Mouse (Mus musculus) heart, embryonic 14.5 days (tissue): ENCODE results near the gene Gm8300. TPM values are rescaled to one million over a fixed set of nuclear protein-coding genes. Genes with fewer than 3 reads are reported as not detected.
"Not testable (repeated sequence)": the region's sequence is repeated elsewhere in the genome, so short reads cannot be mapped to it uniquely, and the experiment has no call there.

Experiments used
- ATAC-seq: fragments of 200-750 bp; cut with Nextera tagmentation; 2 replicates; pipeline ENCODE4 v1.8.0; 2017; ENCODE audit warnings: low read depth, moderate TSS enrichment; ENCODE audit not compliant: insufficient number of reproducible peaks, insufficient read depth, low FRiP score
- H3K27ac ChIP-seq, 2 experiments: fragments of 200-500 bp in 1 of 2; fragments of 300-500 bp in 1 of 2; sonication (generic) in 1 of 2; replicated peaks in 1 of 2; 2 replicates each; pipeline ENCODE4 v1.5.1; 2012 to 2014; ENCODE audit warnings: low read depth in 2 of 2, low read length in 2 of 2, control low read depth in 1 of 2, mild to moderate bottlenecking in 1 of 2, mixed read lengths in 1 of 2; ENCODE audit not compliant: control insufficient read depth in 1 of 2, insufficient read depth in 1 of 2
- H3K27me3 ChIP-seq: fragments of 300-500 bp; sonication (generic); 2 replicates; pipeline ENCODE4 v1.6.1; 2014; ENCODE audit warnings: mild to moderate bottlenecking, low read length, control low read depth; ENCODE audit not compliant: control insufficient read depth, insufficient read depth
- H3K36me3 ChIP-seq: fragments of 300-500 bp; sonication (generic); 2 replicates; pipeline ENCODE4 v1.6.1; 2014; ENCODE audit warnings: mild to moderate bottlenecking, control low read depth, low read length, mixed read lengths; ENCODE audit not compliant: control insufficient read depth, insufficient read depth
- H3K4me1 ChIP-seq, 2 experiments: fragments of 200-500 bp in 1 of 2; fragments of 300-500 bp in 1 of 2; sonication (generic) in 1 of 2; 2 replicates each; pipeline ENCODE4 v1.6.1; 2012 to 2014; ENCODE audit warnings: low read length in 2 of 2, control low read depth in 1 of 2, mixed read lengths in 1 of 2; ENCODE audit not compliant: control insufficient read depth in 2 of 2, insufficient read depth in 2 of 2
- H3K4me2 ChIP-seq: fragments of 300-500 bp; sonication (generic); 2 replicates; pipeline ENCODE4 v1.6.1; 2014; ENCODE audit warnings: mild to moderate bottlenecking, low read length
- H3K4me3 ChIP-seq, 2 experiments: fragments of 200-500 bp in 1 of 2; fragments of 300-500 bp in 1 of 2; sonication (generic) in 1 of 2; 2 replicates each; pipeline ENCODE4 v1.5.1; 2012 to 2014; ENCODE audit warnings: low read length in 2 of 2, mild to moderate bottlenecking in 2 of 2, control low read depth in 1 of 2, low read depth in 1 of 2, moderate library complexity in 1 of 2; ENCODE audit not compliant: control insufficient read depth in 1 of 2, insufficient read depth in 1 of 2
- H3K9ac ChIP-seq: fragments of 300-500 bp; sonication (generic); 2 replicates; pipeline ENCODE4 v1.6.1; 2014; ENCODE audit warnings: mild to moderate bottlenecking, low read length
- H3K9me3 ChIP-seq: fragments of 300-500 bp; sonication (generic); 2 replicates; pipeline ENCODE4 v1.6.1; 2016; ENCODE audit warnings: low read length, control low read depth; ENCODE audit not compliant: control insufficient read depth
- WGBS: fragments of 180-500 bp; shearing (Covaris S2); extraction: QIAGEN DNeasy Blood & Tissue Kit; methylation state at CpG from one replicate; pipeline ENCODE4 v1.1.7; 2014; 5-methylcytosine and 5-hydroxymethylcytosine counted together
- polyA plus RNA-seq: library from polyadenylated mRNA; unstranded; fragments of >200 nt; fragmentation: Nextera tagmentation; extraction: Ambion mirVana; gene quantifications from 2 replicates; pipeline ENCODE4 v1.2.1, GENCODE M21; 2014

Gm8300 gene
- polyA plus RNA-seq, 1 experiment from 2014 or later = not detected

DNA sequence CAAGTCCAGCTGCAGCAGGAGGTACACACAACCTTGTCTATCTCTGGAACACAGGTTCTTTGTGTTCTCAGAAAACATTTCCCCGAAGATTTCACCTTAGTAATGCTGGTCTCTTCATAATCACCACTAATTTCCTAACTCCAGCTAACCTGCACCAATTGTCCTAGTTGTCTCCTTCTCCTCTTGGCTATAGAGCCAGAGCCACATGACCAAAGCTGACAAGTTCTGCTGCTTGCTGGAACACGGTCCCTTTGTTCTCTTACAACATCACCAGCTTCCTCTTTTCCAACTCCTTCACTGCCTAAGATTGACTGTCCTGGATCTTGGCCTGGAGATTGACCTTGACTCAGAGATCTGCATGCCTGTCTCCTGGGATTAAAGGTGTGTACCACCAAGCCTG, 25.4 kb upstream of the Gm8300 start:
- H3K4me1 ChIP-seq = not testable (repeated sequence)
- 56% methylated on average over 2 of the region's 2 CpGs for WGBS

DNA sequence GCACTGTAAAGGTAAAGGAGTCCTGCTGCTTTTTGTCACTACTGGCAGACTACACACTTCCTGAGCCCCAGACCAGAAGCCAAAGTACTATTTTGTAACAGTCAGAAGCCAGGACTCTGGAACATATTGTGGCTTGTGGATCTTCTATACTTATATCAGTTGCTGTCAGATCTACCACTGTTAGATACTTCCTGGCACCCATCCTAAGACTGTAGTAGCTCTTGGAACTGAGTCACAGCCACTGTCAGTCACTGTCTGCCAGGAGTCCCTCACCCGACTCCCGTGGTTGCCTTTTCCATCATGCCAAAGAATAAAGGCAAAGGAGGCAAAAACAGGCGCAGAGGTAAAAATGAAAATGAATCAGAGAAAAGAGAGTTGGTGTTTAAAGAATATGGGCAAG, 19.7 kb upstream of the Gm8300 start, which contains the start of gene Gm5788:
Gm5788 (plus strand) TSS at position 301 of the 400 bp plus-strand sequence.
- H3K27me3 ChIP-seq, H3K4me2 ChIP-seq, H3K27ac ChIP-seq, H3K4me3 ChIP-seq, H3K4me1 ChIP-seq, H3K36me3 ChIP-seq, H3K9me3 ChIP-seq, H3K9ac ChIP-seq, ATAC-seq: not testable (repeated sequence)
- 82% methylated on average over 3 of the region's 3 CpGs for WGBS

More for the DNA sequence above, 25.4 kb upstream of the Gm8300 start:
- H3K4me2 ChIP-seq, H3K9me3 ChIP-seq, H3K27ac ChIP-seq, H3K36me3 ChIP-seq, H3K27me3 ChIP-seq, ATAC-seq, H3K4me3 ChIP-seq, H3K9ac ChIP-seq: not testable (repeated sequence)

DNA sequence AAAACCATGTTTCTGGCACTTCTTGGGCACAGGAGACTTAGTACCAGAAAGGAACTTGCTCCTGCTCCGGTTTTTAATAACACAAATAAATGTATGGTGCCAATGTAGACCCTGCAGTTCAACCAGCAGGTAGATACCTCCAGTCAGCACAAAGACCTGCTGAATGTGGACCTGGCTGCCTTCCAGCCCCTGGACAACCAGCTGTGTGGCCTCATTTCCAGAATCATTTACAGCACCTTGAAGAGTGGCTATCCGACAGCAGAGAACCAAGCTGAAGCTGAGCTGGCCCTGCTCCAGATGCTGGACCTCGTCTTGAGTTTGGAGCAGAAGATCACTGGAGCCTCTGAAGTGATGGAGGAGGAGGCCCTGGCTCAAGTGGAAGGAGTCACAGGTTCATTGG, 5.5 kb downstream of the Gm8300 start:
- not testable (repeated sequence) for H3K27me3 ChIP-seq, H3K36me3 ChIP-seq, H3K9ac ChIP-seq, ATAC-seq, H3K9me3 ChIP-seq, H3K27ac ChIP-seq, H3K4me1 ChIP-seq, H3K4me3 ChIP-seq, H3K4me2 ChIP-seq
- 62% methylated on average over 3 of the region's 3 CpGs for WGBS

DNA sequence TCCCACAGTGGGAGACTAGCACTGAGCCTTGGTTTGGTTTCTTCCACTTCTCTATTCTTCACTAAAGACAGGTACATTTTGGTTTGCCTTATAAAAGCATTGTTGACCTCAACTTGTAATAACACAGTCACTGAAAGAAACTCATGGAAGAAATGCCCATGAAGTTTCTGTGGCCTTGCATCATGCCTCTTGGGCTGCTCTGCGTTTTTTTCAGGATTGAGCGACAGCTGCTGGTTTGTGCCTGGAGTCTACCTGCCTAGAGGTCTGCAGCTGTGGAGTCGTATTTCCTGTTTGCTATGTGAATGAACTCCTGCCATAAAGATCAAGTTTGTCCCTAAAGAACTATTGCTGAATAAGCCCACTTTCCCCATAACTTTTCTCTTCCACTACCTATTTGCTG, 29.8 kb downstream of the Gm8300 start:
- WGBS = 71% methylated on average over 3 of the region's 3 CpGs

DNA sequence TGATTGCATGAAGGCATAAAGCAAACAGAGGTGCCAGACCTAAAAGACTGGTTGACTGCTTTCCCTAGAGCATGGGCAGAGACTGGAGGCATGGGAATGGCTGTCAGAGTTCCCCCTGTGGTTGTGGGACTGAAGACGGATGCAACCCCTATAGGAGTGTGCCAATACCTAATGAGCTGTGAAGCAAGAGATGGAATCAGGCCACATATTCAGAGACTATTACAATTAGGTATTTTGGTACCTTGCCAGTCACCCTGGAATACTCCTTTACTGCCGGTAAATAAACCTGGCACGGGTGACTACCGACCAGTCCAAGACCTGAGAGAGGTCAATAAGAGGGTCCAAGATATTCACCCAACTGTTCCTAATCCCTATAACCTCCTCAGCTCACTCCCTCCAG, 36.5 kb downstream of the Gm8300 start:
- H3K9me3 ChIP-seq, H3K27ac ChIP-seq, H3K36me3 ChIP-seq, H3K27me3 ChIP-seq, ATAC-seq, H3K4me2 ChIP-seq, H3K9ac ChIP-seq, H3K4me3 ChIP-seq, H3K4me1 ChIP-seq: not testable (repeated sequence)
- 80% methylated on average over 4 of the region's 4 CpGs for WGBS

More for the DNA sequence above, 29.8 kb downstream of the Gm8300 start:
- Histone ChIP-seq H3K9ac (no peak overlapping the region), H3K36me3 (no peaks in the 10 kb centered on the region), H3K27me3 (no peaks in the 10 kb centered on the region), H3K4me1 (no peaks in the 10 kb centered on the region), H3K4me2 (no peak overlapping the region), H3K27ac (no peak overlapping the region), H3K4me3 (no peak overlapping the region), H3K9me3 (no peaks in the 10 kb centered on the region)
- ATAC-seq = no peak

Other genes starting within 250 kb of the Gm8300 start
- gene Vipas39, start 248.1 kb upstream of the Gm8300 start, polyA plus RNA-seq = 39.2 and 40.0 TPM in 2 replicates
- 150 and 167 TPM in 2 replicates for gene Ahsa1, start 247.8 kb upstream of the Gm8300 start, polyA plus RNA-seq
- 0.46 and 0.70 TPM in 2 replicates for gene Ism2, start 214.6 kb upstream of the Gm8300 start, polyA plus RNA-seq
- gene Sptlc2, start 126.0 kb upstream of the Gm8300 start, polyA plus RNA-seq = 69.1 and 79.3 TPM in 2 replicates
- 248 and 265 TPM in 2 replicates for gene Slirp, start 70.4 kb upstream of the Gm8300 start, polyA plus RNA-seq
- gene Alkbh1, start 70.3 kb upstream of the Gm8300 start, polyA plus RNA-seq = 29.5 and 36.1 TPM in 2 replicates
- gene Snw1, start 42.0 kb upstream of the Gm8300 start, polyA plus RNA-seq = 78.0 and 84.0 TPM in 2 replicates
- not detected in 2 replicates for gene Gm5788, start 19.6 kb upstream of the Gm8300 start, polyA plus RNA-seq
- not detected in 2 replicates for gene Oog1, start 88.4 kb downstream of the Gm8300 start, polyA plus RNA-seq
- gene Gm4027, start 104.6 kb downstream of the Gm8300 start, polyA plus RNA-seq = not detected in 2 replicates
- not detected in 2 replicates for gene Gm16381, start 130.3 kb downstream of the Gm8300 start, polyA plus RNA-seq